Mouse (Mus musculus) MN1 (cell line): ENCODE results near the gene Txndc8.

Source experiments
- DNase-seq: peaks from one replicate; pipeline ENCODE4 v3.0.0-alpha.2; 2016; ENCODE audit warnings: low spot score

The Txndc8 gene

DNA sequence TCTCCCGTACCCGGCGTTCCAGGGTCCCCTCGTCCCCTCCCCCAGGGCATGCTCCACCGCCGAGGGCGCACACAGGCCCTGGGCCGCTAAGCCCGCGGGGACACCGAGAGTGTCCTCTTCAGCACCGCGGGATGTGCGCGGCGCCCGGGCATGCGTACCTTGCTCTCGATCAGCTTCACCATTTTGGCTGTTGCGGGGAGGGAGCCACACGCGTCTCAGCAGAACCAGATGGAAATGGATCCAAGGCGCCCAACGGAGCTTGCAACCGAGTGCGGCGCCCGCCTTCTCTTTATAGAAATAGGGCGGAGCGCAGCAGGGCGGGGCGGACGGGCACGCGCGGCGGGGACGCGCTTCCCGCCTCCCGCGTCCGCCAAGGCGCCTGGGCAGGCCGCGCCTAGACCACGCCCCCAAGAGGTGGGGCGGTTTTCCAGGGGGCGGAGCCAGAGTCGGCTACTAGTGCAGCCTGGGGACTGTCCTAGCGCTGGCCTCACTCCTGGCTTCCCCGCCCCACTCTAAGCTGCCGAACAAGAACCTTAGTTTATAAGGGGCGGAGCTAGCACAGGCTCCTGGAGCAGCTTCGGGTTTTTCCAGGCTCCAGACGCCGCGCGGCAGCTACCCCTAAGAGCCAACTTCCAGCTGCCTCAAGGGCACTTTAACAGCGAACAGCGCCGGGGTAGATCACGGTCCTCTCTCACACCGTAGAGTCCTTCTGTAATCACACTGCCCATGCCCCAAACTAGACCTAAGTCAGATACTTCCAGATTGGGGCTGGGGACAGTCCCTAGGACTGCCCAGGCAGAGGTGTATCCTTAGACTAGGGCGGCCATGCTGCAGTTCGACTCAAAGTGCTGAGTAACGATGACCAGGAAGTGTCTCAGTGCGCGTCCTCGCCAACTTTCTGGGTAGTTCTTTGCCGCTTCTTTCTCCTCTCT lies 52.6 kb downstream of the Txndc8 start, which contains the start of gene Txn1:
TSS of gene Txn1 (minus strand) at position 383 of the 932 bp plus-strand sequence.
- DNase-seq, result peak; percentile 97

DNA sequence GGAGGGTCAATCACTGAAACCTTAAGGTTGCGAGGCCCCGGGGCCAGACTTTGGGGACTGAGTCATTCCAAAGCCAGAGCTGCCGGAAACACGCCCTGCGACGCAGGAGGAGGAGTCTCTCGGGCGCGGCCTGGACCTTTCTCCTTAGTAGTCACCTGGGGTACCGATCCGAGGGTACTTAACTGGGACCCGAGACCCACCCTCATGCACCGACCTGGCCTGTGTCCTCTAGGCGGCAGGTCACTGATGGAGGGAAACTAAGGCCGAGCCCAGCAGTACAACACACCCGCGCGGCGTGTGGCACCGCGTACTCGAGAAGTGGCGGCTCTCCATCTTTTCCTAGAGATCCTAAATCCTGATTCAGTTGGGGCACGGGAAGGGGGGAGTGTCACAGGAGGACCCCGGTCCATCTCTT lies 53.4 kb downstream of the Txndc8 start:
- peak; percentile 61 for DNase-seq

DNA sequence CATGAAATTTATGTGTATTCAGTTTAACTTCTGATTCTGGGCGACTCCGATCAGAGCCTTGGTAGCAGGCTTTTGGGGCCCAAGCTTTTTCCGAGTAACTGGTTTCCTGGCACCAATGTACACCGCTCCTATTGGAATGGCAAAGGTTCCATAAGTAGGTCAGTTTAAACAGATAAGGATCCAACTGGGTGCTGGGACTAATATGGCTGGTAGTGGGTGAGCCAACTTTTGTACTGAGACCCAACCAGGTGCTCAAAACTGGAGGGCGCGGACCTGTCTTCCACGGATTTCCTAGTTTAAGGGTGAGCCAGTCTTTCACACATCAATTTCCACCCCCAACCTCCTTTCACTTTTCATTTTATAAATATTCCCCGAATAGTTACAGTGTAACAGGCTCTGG lies 53.9 kb downstream of the Txndc8 start:
- DNase-seq, result no peak

DNA sequence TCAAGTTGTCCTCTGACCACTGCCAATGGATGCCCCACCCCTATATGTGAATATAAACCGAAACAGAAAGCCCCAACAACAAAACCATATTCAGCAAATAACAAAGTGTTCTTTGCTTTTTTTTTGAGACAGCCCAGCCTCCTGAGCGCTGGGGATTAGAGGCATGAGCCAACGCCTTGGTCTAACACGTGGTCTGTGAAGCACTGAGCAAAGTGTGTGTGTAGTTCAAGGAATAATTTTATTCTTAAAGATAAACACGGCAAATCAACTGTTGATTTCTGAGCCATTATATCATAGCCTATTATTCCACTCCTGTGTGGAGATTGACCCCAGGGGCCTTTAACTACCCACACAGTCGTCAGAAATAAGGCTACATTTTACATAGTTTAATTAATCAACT lies 54.3 kb downstream of the Txndc8 start:
- DNase-seq, result no peak

DNA sequence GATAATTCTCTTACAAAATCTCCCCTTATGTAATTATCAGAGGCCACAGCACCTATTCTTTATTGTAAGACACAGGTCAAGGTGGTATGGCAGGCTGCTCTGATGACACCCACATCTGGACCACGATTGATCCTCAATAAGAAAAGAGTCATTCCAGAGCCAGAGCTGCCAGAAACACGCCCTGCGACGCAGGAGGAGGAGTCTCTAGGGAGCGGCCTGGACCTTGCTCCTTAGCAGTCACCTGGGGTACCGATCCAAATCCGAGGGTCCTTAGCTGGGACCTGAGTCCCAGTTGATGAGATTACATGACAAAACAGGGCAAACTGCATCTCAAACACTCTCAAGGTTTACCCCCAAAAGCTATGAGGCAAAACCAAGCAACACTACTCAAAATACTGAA lies 55.1 kb downstream of the Txndc8 start:
- DNase-seq, result no peak

DNA sequence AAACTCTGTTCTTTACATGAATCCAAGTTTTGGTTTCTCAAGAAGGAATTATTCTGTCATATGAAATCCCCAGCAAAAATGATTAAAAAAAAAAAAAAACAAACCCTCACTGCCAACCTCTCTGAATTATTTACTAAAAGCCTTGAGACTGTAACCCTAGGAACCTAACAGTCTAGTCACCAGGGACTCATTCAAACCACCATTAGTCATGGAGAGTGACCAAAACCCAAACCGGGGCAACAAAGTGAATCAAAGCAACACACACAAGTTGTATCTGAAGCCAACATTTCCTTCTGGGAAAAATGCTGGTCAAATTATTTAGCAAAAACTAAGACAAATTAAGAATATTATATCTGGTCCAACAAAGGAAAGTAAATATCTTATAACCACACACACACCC lies 56.0 kb downstream of the Txndc8 start:
- no peak for DNase-seq

DNA sequence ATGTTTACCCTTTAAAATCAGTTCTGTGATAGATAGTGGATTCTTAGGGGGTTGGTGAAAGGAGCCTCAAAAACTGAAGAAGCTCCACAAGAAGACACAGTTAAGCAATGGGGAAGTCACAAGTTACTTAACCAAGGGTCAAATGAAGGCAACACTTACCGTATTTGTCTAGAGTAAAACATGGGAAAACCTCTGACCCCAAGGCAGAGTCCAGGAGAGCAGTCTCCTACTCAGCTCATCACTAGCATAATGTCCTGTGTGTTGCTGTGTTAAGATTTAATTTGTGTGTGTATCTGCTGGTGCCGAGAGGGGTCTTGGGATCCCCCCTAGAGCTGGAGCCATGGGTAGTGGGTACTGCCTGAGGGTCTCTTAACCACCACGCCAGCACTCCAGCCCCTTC lies 56.5 kb downstream of the Txndc8 start:
- no peak for DNase-seq

DNA sequence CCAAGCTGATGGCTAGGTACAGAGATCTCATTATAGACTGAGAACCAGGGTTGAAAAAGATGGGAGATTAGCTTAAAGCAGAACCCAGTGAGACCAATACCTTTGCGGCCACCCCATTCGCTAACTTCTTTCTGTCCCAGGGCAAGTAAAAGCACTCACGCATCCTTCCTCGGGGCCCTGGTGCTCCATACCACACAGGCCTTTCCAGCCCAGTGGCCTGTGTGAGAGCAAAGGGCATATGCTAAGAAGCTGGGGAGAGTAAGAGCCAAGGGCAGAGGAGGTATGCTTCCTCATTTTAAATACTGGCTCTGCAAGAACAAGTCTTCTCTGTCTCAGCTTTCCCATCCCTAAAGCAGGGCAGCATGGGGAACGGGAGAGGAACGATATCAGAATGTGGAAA lies 59.1 kb downstream of the Txndc8 start:
- DNase-seq, result no peak

DNA sequence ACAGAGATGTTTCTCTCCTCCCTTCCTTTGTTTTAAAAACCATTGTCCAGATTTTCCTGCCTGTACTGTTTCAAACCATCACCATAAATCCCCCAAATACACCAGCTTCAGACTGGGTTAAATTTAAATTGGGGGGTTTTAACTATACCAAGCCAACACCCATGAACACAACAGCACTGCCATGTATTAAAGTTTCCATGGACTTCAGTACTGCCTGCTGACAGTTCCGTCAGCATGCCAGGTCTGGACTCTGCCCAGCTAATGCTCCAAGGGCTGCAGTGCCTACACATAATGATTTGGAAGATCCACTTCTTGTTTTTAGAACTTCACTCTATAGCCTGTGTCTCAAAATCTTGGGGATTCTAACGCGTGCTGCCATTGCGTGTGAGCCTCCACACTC lies 61.4 kb downstream of the Txndc8 start:
- DNase-seq, result no peak

DNA sequence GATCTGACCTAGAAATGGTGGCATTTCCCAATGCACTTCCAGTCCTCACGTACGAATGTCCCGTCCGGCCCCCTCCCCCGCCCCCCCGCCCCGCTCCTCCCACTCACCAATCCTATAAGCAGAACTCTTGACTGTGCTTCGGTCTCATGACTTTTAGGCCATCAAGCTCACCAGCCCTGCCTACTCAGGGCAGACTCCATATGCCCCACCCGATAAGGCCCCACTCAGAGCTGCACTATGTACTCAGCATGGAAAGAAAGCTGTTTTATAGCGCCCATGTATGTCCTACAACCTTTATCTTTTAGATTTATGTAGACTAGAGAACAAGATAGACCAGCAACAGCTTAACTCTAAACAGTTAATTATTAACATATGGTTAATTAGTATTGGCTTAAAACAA lies 61.9 kb downstream of the Txndc8 start:
- DNase-seq, result no peak

DNA sequence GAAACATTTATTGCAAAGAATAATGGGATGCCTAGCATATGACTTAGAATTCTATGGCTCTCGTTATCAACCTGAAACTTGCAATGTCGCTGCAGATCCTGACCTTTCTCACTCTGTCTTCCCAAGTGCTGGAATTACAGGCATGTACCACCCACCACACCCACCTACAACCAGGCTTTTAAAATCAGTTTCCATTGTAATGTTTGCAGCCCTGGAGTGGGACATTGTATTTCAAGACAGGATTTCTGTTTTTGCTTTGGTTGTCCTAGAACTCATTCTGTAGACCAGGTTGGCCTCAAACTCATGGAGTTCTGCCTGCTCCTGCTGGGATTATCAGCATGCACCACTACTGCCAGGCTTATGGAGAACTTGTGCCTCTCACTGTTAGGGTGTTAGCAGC lies 66.0 kb downstream of the Txndc8 start:
- DNase-seq, result no peak

DNA sequence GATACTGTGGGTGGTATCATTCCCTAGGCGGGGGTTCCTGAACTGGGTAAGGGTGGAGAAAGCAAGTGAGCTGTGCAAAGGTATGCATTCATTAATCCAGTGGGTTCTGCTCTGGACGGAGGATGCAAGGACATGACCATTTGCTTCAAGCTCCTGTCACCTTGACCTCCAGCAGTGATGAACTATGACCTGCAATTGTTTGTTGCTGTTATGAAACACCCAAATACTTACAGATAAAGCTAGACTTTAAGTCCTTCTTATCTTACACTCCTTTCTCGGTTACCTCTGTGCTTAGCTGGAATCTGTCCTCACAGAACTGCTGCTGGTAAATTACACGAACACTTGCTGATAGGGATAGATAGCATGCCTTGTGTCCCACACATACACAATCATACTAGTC lies 68.3 kb downstream of the Txndc8 start:
- DNase-seq, result no peak

DNA sequence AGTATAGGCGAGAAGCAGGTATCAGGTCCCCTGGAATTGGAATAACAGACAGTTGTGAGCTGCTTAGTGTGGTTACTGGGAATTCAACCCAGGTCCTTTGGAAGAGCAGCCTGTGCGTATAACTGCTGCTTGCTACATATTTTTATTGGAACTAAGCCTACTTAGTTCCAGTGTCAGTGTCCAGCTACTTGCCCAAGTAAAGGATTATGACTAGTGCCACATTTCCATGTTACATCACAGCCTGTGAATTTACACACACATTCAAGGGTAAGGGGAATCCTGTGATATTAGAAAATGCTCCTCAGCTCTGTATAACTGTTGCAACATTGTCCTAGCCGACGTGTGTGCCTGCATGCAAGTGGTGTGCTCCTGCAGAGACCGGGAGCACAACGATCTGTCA lies 71.6 kb downstream of the Txndc8 start:
- DNase-seq, result no peak

DNA sequence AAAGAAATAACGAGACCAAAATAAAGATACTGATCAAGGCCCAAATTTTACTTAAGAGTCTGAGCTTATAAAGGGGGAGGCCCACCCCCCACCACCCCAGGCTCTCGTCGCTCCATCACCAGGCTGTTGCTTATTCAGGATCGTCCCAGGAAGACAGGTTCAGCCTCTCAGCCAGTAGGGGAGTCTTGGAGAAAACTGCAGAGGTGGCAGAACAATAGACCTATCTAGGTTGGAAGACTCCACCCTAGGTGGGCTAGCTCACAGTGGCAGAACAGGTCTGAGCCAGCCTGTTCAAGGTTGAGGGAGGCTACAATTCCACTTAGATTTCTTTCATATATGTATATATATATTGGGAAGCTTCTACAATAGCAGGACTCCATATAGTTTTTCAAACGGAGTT lies 74.7 kb downstream of the Txndc8 start:
- no peak for DNase-seq
